Mouse (Mus musculus) thymus, postnatal 14 days (tissue): ENCODE results near the gene Fmnl2.
A peak's percentile ranks its signal among the peaks of the same experiment; 100 is the strongest.

Experiments
- DNase-seq: peaks from one replicate; pipeline ENCODE4 v3.0.0; 2021

Fmnl2 gene

GRCm38 (mm10) chr2:52989316-52989715, 131.7 kb downstream of the Fmnl2 start:
- DNase-seq, result no peak

- DNase-seq, result no peak
Observed at GRCm38 (mm10) chr2:52990874-52991687, 133.4 kb downstream of the Fmnl2 start.

- no peak for DNase-seq
Observed at GRCm38 (mm10) chr2:52991688-52992194, 134.1 kb downstream of the Fmnl2 start.

GRCm38 (mm10) chr2:52993241-52993640, 135.6 kb downstream of the Fmnl2 start:
- no peak for DNase-seq

GRCm38 (mm10) chr2:52994526-52994925, 136.9 kb downstream of the Fmnl2 start:
- no peak for DNase-seq

GRCm38 (mm10) chr2:52997955-52998750, 140.5 kb downstream of the Fmnl2 start:
- no peak for DNase-seq

GRCm38 (mm10) chr2:52999524-52999969, 141.9 kb downstream of the Fmnl2 start:
- DNase-seq, result no peak

GRCm38 (mm10) chr2:53000446-53000845, 142.8 kb downstream of the Fmnl2 start:
- DNase-seq, result no peak

- no peak for DNase-seq
Observed at GRCm38 (mm10) chr2:53006161-53006560, 148.5 kb downstream of the Fmnl2 start.

- peak; percentile 71 for DNase-seq
Observed at GRCm38 (mm10) chr2:53007142-53007541, 149.5 kb downstream of the Fmnl2 start.

GRCm38 (mm10) chr2:53013051-53013450, 155.4 kb downstream of the Fmnl2 start:
- DNase-seq, result no peak

GRCm38 (mm10) chr2:53014451-53014850, 156.8 kb downstream of the Fmnl2 start:
- no peak for DNase-seq

- no peak for DNase-seq
Observed at GRCm38 (mm10) chr2:53022982-53023381, 165.3 kb downstream of the Fmnl2 start.

GRCm38 (mm10) chr2:53026056-53026769, 168.6 kb downstream of the Fmnl2 start:
- DNase-seq, result no peak

GRCm38 (mm10) chr2:53028868-53029267, 171.2 kb downstream of the Fmnl2 start:
- no peak for DNase-seq

GRCm38 (mm10) chr2:53029716-53030431, 172.2 kb downstream of the Fmnl2 start:
- no peak for DNase-seq

GRCm38 (mm10) chr2:53030432-53030826, 172.8 kb downstream of the Fmnl2 start:
- no peak for DNase-seq

GRCm38 (mm10) chr2:53038253-53038652, 180.6 kb downstream of the Fmnl2 start:
- no peak for DNase-seq

GRCm38 (mm10) chr2:53038737-53039136, 181.1 kb downstream of the Fmnl2 start:
- DNase-seq, result no peak

- DNase-seq, result no peak
Observed at GRCm38 (mm10) chr2:53047031-53047430, 189.4 kb downstream of the Fmnl2 start.

GRCm38 (mm10) chr2:53047749-53048387, 190.2 kb downstream of the Fmnl2 start:
- no peak for DNase-seq

GRCm38 (mm10) chr2:53050376-53050775, 192.7 kb downstream of the Fmnl2 start:
- DNase-seq, result no peak
